Mouse (Mus musculus) embryonic facial prominence, embryonic 14.5 days (tissue): ENCODE data around the gene Camsap1. TPM values are rescaled to one million over a fixed set of nuclear protein-coding genes. Genes with fewer than 3 reads are reported as not detected.

Experiments
- ATAC-seq: fragments of 200-750 bp; cut with Nextera tagmentation; 2 replicates; pipeline ENCODE4 v1.8.0; 2017; ENCODE audit warnings: low read depth, moderate number of reproducible peaks, moderate TSS enrichment
- DNase-seq: peaks from one replicate; pipeline ENCODE4 v3.0.0-alpha.2; 2015; ENCODE audit warnings: low spot score
- H3K27ac ChIP-seq: fragments of 300-500 bp; sonication (generic); replicated peaks from 2 replicates; pipeline ENCODE4 v1.5.1; 2014; ENCODE audit warnings: low read depth, mild to moderate bottlenecking, low read length, moderate library complexity
- H3K27me3 ChIP-seq: fragments of 300-500 bp; sonication (generic); replicated peaks from 2 replicates; pipeline ENCODE4 v1.6.1; 2014; ENCODE audit warnings: low read length; ENCODE audit not compliant: control insufficient read depth, insufficient read depth
- H3K36me3 ChIP-seq: fragments of 300-500 bp; sonication (generic); 2 replicates; pipeline ENCODE4 v1.6.1; 2014; ENCODE audit warnings: low read length, mixed read lengths; ENCODE audit not compliant: control insufficient read depth, insufficient read depth
- H3K4me1 ChIP-seq: fragments of 300-500 bp; sonication (generic); 2 replicates; pipeline ENCODE4 v1.6.1; 2014; ENCODE audit warnings: antibody characterized with exemption, low read length; ENCODE audit not compliant: control insufficient read depth, insufficient read depth
- H3K4me2 ChIP-seq: fragments of 300-500 bp; sonication (generic); 2 replicates; pipeline ENCODE4 v1.6.1; 2014; ENCODE audit warnings: low read depth, mild to moderate bottlenecking, low read length, moderate library complexity, mixed read lengths
- H3K4me3 ChIP-seq: fragments of 300-500 bp; sonication (generic); 2 replicates; pipeline ENCODE4 v1.5.1; 2014; ENCODE audit warnings: low read depth, mild to moderate bottlenecking, low read length
- H3K9ac ChIP-seq: fragments of 300-500 bp; sonication (generic); 2 replicates; pipeline ENCODE4 v1.6.1; 2014; ENCODE audit warnings: low read depth, mild to moderate bottlenecking, low read length, moderate library complexity, mixed read lengths
- H3K9me3 ChIP-seq: fragments of 300-500 bp; sonication (generic); 2 replicates; pipeline ENCODE4 v1.6.1; 2016; ENCODE audit warnings: low read length; ENCODE audit not compliant: control insufficient read depth
- WGBS: fragments of 180-500 bp; shearing (Covaris S2); extraction: QIAGEN DNeasy Blood & Tissue Kit; methylation state at CpG from one replicate; pipeline ENCODE4 v1.1.7; 2014; 5-methylcytosine and 5-hydroxymethylcytosine counted together
- polyA plus RNA-seq: library from polyadenylated mRNA; unstranded; fragments of >200 nt; fragmentation: Nextera tagmentation; extraction: Ambion mirVana; gene quantifications from 2 replicates; pipeline ENCODE4 v1.2.1, GENCODE M21; 2014

Gene Camsap1
- polyA plus RNA-seq, 1 experiment from 2014 or later: 30.6 TPM

- Histone ChIP-seq H3K4me1 (no peaks in the 10 kb centered on the region), H3K9me3 (no peaks in the 10 kb centered on the region), H3K27me3 (no peaks in the 10 kb centered on the region), H3K36me3 (peaks cover 22% of the 10 kb centered on the region), H3K4me2 (no peak overlapping the region), H3K9ac (no peak overlapping the region), H3K4me3 (no peak overlapping the region), H3K27ac (no peak overlapping the region)
- 77% methylated on average over 2 of the region's 2 CpGs for WGBS
- DNase-seq: no peak
- ATAC-seq: no peak
These were observed 12.7 kb downstream of the Camsap1 start for GRCm38 (mm10) chr2:25970426-25970825.

GRCm38 (mm10) chr2:25969319-25969718, 13.8 kb downstream of the Camsap1 start:
- peaks cover 34% of the 10 kb centered on the region for H3K36me3 ChIP-seq
- H3K4me3 ChIP-seq: no peak overlapping the region
- H3K27ac ChIP-seq: no peak overlapping the region
- no peaks in the 10 kb centered on the region for H3K27me3 ChIP-seq
- no peak for DNase-seq
- 87% methylated on average over 4 of the region's 4 CpGs for WGBS
- H3K9me3 ChIP-seq: no peaks in the 10 kb centered on the region
- no peaks in the 10 kb centered on the region for H3K4me1 ChIP-seq
- no peak for ATAC-seq
- no peak overlapping the region for H3K4me2 ChIP-seq
- H3K9ac ChIP-seq: no peak overlapping the region

- ATAC-seq (no peak), DNase-seq (no peak)
- Histone ChIP-seq H3K4me2 (no peak overlapping the region), H3K27me3 (no peaks in the 10 kb centered on the region), H3K36me3 (peaks cover 76% of the 10 kb centered on the region), H3K4me3 (no peak overlapping the region), H3K9ac (no peak overlapping the region), H3K27ac (no peak overlapping the region), H3K9me3 (no peaks in the 10 kb centered on the region), H3K4me1 (no peaks in the 10 kb centered on the region)
- WGBS: 96% methylated on average over 3 of the region's 3 CpGs
These were observed 33.8 kb downstream of the Camsap1 start for GRCm38 (mm10) chr2:25949291-25949690.

GRCm38 (mm10) chr2:25947950-25948349, 35.1 kb downstream of the Camsap1 start:
- no peak overlapping the region for H3K9ac ChIP-seq
- ATAC-seq: no peak
- DNase-seq: peak; percentile 24
- H3K9me3 ChIP-seq: no peaks in the 10 kb centered on the region
- no peaks in the 10 kb centered on the region for H3K4me1 ChIP-seq
- H3K27ac ChIP-seq: no peak overlapping the region
- H3K27me3 ChIP-seq: no peaks in the 10 kb centered on the region
- H3K36me3 ChIP-seq: peaks cover 78% of the 10 kb centered on the region
- WGBS: 81% methylated on average over 3 of the region's 3 CpGs
- no peak overlapping the region for H3K4me2 ChIP-seq
- no peak overlapping the region for H3K4me3 ChIP-seq

GRCm38 (mm10) chr2:25943822-25944221, 39.3 kb downstream of the Camsap1 start:
- no peaks in the 10 kb centered on the region for H3K27me3 ChIP-seq
- H3K9me3 ChIP-seq: no peaks in the 10 kb centered on the region
- H3K4me2 ChIP-seq: no peak overlapping the region
- H3K4me3 ChIP-seq: no peak overlapping the region
- DNase-seq (no peak), ATAC-seq (no peak)
- no peak overlapping the region for H3K27ac ChIP-seq
- H3K9ac ChIP-seq: no peak overlapping the region
- no peaks in the 10 kb centered on the region for H3K4me1 ChIP-seq
- 86% methylated on average over 2 of the region's 2 CpGs for WGBS
- peaks cover 81% of the 10 kb centered on the region for H3K36me3 ChIP-seq

- DNase-seq: no peak
- no peak overlapping the region for H3K4me3 ChIP-seq
- no peak for ATAC-seq
These were observed 42.6 kb downstream of the Camsap1 start for GRCm38 (mm10) chr2:25940503-25940902.

GRCm38 (mm10) chr2:25931249-25931859, 51.7 kb downstream of the Camsap1 start:
- ATAC-seq (no peak), DNase-seq (peak; percentile 12)
- H3K27me3 ChIP-seq: no peaks in the 10 kb centered on the region
- WGBS: 73% methylated on average over 6 of the region's 6 CpGs
- no peaks in the 10 kb centered on the region for H3K9me3 ChIP-seq
- no peaks in the 10 kb centered on the region for H3K4me1 ChIP-seq
- H3K36me3 ChIP-seq: peaks cover 88% of the 10 kb centered on the region
- no peak overlapping the region for H3K4me3 ChIP-seq
- H3K9ac ChIP-seq: no peak overlapping the region
- no peak overlapping the region for H3K4me2 ChIP-seq
- no peak overlapping the region for H3K27ac ChIP-seq

More at GRCm38 (mm10) chr2:25940503-25940902, 42.6 kb downstream of the Camsap1 start:
- H3K9me3 ChIP-seq: no peaks in the 10 kb centered on the region
- 89% methylated on average over 6 of the region's 6 CpGs for WGBS
- no peak overlapping the region for H3K4me2 ChIP-seq
- H3K9ac ChIP-seq: no peak overlapping the region
- H3K36me3 ChIP-seq: peaks cover 97% of the 10 kb centered on the region
- H3K27me3 ChIP-seq: no peaks in the 10 kb centered on the region
- H3K27ac ChIP-seq: no peak overlapping the region
- H3K4me1 ChIP-seq: no peaks in the 10 kb centered on the region

- ATAC-seq: no peak
- H3K4me1 ChIP-seq: no peaks in the 10 kb centered on the region
- H3K4me3 ChIP-seq: no peak overlapping the region
- H3K4me2 ChIP-seq: no peak overlapping the region
- H3K9ac ChIP-seq: no peak overlapping the region
- H3K36me3 ChIP-seq: peaks cover 72% of the 10 kb centered on the region
- H3K27me3 ChIP-seq: no peaks in the 10 kb centered on the region
- no peak overlapping the region for H3K27ac ChIP-seq
- H3K9me3 ChIP-seq: no peaks in the 10 kb centered on the region
- DNase-seq: no peak
- 95% methylated on average over 7 of the region's 7 CpGs for WGBS
These were observed 55.3 kb downstream of the Camsap1 start for GRCm38 (mm10) chr2:25927821-25928220.

- no peaks in the 10 kb centered on the region for H3K27me3 ChIP-seq
- no peak for DNase-seq
- no peak overlapping the region for H3K4me3 ChIP-seq
- no peak overlapping the region for H3K27ac ChIP-seq
- 92% methylated on average over 3 of the region's 4 CpGs for WGBS
- no peaks in the 10 kb centered on the region for H3K9me3 ChIP-seq
- no peak overlapping the region for H3K9ac ChIP-seq
- H3K4me1 ChIP-seq: no peaks in the 10 kb centered on the region
- H3K36me3 ChIP-seq: peaks cover 45% of the 10 kb centered on the region
- H3K4me2 ChIP-seq: no peak overlapping the region
- ATAC-seq: no peak
These were observed 58.1 kb downstream of the Camsap1 start for GRCm38 (mm10) chr2:25924934-25925333.
